Mouse (Mus musculus) G1E (cell line): Measurements from ENCODE around the gene D5Ertd579e.

ENCODE experiments used
- CTCF ChIP-seq: IDR thresholded peaks from 2 replicates; pipeline ENCODE4 v1.5.1; 2012; ENCODE audit warnings: low read depth, low read length, inconsistent platforms, mixed read lengths
- GATA1 ChIP-seq: IDR thresholded peaks from 2 replicates; pipeline ENCODE4 v1.6.1; 2012; ENCODE audit warnings: borderline replicate concordance, low read length, inconsistent platforms, mixed read lengths
- POLR2AphosphoS5 ChIP-seq: IDR thresholded peaks from 2 replicates; pipeline ENCODE4 v1.6.1; 2012; ENCODE audit warnings: low read depth, low read length, inconsistent platforms; ENCODE audit not compliant: insufficient replicate concordance
- TAL1 ChIP-seq: conservative IDR thresholded peaks from 2 replicates; pipeline ENCODE4 v1.6.1; 2012; ENCODE audit warnings: low read depth, low read length, inconsistent platforms, mixed read lengths

GRCm38 (mm10) chr5:36724274-36724673 is 28.4 kb upstream of the D5Ertd579e start:
- TF ChIP-seq CTCF: no peak
- TF ChIP-seq POLR2AphosphoS5: no peak
- TF ChIP-seq TAL1: no peak
- TF ChIP-seq GATA1: no peak
